Mouse (Mus musculus): ENCODE measurements at regions not wholly inside any gene's neighbourhood (a gene's known extent, or its start where the extent isn't known, plus 50 kb on each side); places are given as distances from the start of the nearest gene placed in this dataset.

GRCm38 (mm10) chr15:86917891-86918290 lies 626.2 kb upstream of the Fam19a5 start:
- peak; percentile 13 for DNase-seq

GRCm38 (mm10) chr15:86919704-86920103 lies 624.4 kb upstream of the Fam19a5 start:
- no peak for DNase-seq

DNA sequence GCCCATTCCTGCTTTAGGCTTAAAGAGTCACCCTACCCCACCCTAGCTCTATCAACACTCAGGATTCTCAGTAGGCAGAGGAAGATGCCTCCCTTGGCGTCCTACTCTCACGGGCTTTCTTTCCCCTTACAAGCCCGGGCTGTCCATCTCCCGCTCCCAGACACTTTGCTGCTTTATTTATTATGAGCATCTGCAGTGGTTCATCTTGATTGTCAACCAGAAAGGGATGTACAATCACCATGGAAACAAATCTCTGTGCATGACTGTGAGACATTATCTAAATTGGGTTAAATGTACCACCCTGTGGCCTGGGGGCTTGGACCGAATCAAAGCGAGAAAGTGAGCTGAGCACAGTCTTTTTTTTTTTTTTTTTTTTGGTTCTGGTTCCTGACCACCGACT lies 623.9 kb upstream of the Fam19a5 start:
- DNase-seq: no peak

GRCm38 (mm10) chr15:86921401-86921800 lies 622.7 kb upstream of the Fam19a5 start:
- no peak for DNase-seq

GRCm38 (mm10) chr15:86925081-86925749 lies 618.9 kb upstream of the Fam19a5 start:
- no peak for DNase-seq

DNA sequence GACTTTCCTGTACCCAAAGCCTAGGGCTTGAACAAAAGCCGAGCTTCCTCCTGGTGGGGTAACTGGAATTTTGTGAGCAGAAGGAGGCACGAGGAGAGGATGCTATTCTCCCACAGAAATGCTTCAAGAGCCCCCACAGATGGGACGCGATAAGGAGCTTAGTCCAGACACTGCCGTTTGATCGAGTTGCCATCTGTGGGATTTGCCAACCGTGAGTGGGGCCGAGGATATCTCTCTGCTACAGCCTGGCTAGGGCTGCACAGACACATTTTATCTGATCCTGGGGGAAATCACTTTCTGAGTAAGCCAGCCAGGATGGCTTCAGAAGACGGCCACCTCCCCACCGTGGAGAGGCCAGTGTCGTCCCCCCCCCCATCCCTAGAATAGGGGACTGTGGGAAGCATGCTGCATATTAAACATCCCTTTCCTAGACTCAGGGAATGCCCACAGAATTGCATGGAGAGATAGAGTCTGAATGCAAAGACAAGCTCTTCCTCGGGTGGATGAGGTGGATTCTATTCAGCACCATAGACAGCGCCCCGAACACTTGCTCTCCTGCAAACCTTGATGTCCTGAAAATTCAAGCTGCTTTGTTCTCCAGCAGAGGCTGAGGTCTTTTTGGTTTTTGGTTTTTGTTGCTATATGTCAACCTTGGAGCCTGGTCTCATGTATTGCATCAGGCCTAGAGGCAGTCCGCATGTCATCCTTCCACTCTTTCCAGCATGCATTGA lies 611.6 kb upstream of the Fam19a5 start:
- DNase-seq: no peak

DNA sequence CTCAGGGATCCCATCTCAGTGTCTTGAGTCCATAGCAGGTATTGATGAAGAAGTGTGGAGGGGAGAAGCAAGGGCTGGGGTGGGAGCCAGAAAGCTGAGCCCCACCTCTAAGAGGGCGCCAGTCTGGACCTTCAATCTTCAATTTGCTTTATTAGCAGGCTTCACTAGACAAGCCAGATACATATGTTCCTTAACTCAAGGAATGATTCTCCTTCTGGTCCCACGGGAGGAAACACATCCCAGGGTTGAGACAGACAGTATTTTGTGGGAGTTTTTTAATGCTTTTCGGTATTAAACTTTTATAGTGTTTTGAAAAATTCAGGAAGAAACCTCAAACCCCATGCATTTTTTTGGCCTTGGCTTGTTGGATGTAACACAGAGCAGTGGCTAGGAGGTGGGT lies 606.7 kb upstream of the Fam19a5 start:
- no peak for DNase-seq

GRCm38 (mm10) chr15:86944529-86944928 lies 599.6 kb upstream of the Fam19a5 start:
- no peak for DNase-seq

- DNase-seq: no peak
Observed at GRCm38 (mm10) chr15:86952593-86952992, 591.5 kb upstream of the Fam19a5 start.

DNA sequence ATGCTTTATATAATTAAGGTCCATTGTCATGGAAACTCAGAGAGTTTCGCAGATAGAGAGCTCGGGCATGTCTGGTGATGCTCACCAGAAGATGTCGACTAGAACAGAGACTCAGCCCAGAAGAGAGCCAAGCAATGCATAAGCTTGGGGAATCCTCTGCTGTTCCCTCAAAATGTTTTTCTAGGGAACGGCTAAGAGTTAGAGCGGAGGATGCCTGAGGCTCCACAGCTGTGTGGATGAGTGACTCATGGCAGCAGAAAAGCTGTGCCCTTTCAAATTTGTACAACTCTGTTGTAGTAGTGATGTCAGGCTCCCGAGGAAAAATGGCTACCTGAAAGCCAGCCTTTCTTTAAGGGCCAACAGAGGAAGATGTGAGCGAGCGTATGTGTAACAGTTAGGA lies 586.2 kb upstream of the Fam19a5 start:
- DNase-seq: no peak

GRCm38 (mm10) chr15:86962921-86963320 lies 581.2 kb upstream of the Fam19a5 start:
- peak; percentile 5 for DNase-seq

GRCm38 (mm10) chr15:86963486-86963885 lies 580.6 kb upstream of the Fam19a5 start:
- DNase-seq: no peak

- DNase-seq: no peak
Observed at GRCm38 (mm10) chr15:86971436-86971835, 572.7 kb upstream of the Fam19a5 start.

DNA sequence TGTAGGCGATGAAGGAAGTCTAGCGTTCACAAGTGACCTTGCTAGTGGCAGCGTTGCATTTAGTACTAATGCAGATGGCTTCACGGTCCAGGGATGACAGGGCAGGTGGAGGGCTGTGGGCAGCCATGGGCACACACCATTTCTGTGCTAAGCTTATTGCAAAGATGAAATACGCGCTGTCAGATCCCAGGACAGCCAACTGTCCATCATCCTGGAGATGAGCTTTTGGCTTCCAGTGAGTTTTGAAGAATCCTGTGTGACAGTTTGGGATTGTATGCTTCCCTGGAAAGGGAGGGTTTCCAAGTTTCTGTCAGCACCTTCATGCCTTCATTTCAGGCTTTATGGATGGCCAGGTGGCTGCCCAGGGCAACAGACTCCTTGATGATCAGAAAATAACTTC lies 547.9 kb upstream of the Fam19a5 start:
- DNase-seq: no peak

DNA sequence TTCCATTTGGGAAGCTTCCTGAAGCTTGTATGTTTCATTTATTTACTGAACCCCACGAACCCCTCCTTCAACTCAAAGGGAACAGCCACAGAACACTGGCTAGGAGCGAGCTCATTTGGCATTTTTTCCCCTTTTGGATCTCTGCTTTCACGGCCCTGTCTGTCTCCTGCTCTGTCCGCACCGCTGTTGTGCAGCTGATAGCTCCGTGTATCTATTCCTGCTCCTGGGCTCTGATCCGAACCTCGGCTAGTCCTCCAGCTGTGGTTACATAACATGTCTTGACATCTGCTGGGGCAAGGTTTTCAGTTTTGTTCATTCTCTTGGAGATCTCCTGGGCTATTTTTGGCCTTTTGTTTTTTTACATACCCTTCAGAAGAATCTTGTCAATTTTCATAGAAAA lies 525.1 kb upstream of the Fam19a5 start:
- no peak for DNase-seq

- DNase-seq: no peak
Observed at GRCm38 (mm10) chr15:87045971-87046370, 498.1 kb upstream of the Fam19a5 start.

DNA sequence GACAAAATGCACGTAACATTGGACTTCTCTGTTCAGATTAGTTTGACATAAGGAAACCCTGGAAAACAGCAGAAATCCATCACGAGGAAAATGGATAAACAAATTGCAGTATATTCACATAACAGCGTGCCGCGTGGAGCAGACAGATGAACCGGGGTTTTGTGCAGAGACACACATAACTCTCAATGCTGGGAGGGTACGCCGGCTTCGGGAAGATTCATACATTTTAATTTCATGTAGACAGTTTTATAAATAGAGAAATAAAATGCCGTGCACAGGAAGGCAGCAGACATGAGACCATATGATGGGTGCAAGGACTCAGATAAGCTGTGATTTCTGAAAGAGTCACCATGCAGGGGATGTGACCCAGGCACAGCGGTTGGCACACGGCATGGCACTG lies 489.9 kb upstream of the Fam19a5 start:
- no peak for DNase-seq

- DNase-seq: no peak
Observed at GRCm38 (mm10) chr15:87064890-87065289, 479.2 kb upstream of the Fam19a5 start.

GRCm38 (mm10) chr15:87068261-87068660 lies 475.8 kb upstream of the Fam19a5 start:
- no peak for DNase-seq

- DNase-seq: no peak
Observed at GRCm38 (mm10) chr15:87074559-87074958, 469.5 kb upstream of the Fam19a5 start.

GRCm38 (mm10) chr15:87089827-87090226 lies 454.3 kb upstream of the Fam19a5 start:
- no peak for DNase-seq

GRCm38 (mm10) chr15:87091048-87091777 lies 452.9 kb upstream of the Fam19a5 start:
- no peak for DNase-seq

GRCm38 (mm10) chr15:87097206-87097605 lies 446.9 kb upstream of the Fam19a5 start:
- DNase-seq: no peak

DNA sequence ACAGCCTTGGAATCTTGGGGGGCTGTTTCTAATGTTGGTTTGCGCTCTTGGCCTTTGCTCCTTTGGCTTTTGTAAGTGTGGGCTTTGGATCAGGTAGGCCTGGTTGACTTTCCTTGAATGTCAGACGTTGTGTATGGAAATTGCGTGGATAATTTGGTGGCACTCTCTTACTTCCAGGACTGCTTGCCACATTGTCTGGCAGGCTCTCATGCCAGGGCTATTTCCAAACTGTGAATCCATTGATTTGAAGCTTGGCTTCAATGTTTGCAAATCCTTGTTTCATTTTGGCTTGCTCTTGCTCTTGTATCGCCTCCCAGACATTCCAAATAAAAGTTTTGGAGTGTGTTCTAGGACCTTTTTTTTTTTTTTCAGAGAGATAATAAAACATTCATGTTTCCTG lies 443.0 kb upstream of the Fam19a5 start:
- no peak for DNase-seq
